Comparison of ENCODE assay signal across 8 mouse cellular contexts in the genomic region with DNA sequence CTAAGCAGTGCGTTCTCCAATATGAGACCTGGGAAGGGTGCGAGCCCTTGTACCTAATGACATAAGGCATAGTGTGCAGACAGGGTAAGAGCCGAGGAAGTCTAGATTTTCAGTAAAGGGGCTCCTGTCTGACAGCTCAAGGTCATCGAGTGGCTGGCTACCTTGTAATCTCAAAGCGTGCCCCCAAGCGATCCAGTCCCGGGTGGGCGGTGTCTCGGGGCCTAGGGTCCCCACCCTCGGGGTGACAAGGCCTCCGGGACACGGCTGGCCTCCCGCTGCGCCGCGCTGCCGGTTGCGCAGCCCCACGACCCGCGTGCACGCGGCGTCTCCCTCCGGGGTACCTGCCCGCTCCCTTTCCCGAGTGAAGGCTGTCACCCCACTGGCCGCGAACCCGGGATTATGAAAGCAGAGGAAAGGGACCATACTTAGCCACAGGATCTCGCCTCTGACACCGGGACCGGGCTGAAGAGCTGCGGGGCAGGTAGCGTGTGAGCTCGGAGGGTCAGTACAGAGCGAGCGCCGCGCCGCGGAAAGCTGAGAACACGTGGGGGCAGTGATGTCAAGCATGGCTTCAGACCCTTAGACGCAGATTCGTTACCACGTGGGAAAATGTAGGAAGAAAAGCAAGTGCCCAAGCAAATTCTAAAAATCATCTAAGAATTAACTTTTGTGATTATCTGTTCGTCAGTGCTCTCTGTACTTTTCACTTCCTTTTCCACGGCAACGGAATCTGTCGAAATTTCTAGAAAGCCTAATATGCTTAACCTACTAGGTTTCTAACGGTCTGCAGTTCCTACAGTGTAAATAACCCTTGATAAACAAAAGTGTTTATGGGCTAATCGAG. TPM values are rescaled to one million over a fixed set of nuclear protein-coding genes. Genes with fewer than 3 reads are reported as not detected.
DNase-seq lines count a peak whose midpoint lies in the region; ATAC-seq and TF ChIP-seq lines count a peak whose summit lies in the region.

A gene (minus strand): TSS at position 555 of the 844 bp plus-strand sequence.
A gene (plus strand): TSS at position 719 of the 844 bp plus-strand sequence.

- TF ChIP-seq CTCF in C2C12 (IDR thresholded peaks at IDR 0.05; ENCODE audit: control insufficient read depth, insufficient read depth, insufficient read length): no peak
- TF ChIP-seq CTCF in bone marrow macrophage, adult 2 months (IDR thresholded peaks at IDR 0.05; ENCODE audit: low read depth, low read length): no peak
- TF ChIP-seq CTCF in midbrain, postnatal 0 days (IDR thresholded peaks at IDR 0.05): 0 out of 2 replicates have a peak, but pooled peaks have one; percentile 7

- peak within 1 kb of the TSS; percentile 98 for H3K9ac ChIP-seq in kidney, embryonic 15.5 days
- H3K9ac ChIP-seq in limb, embryonic 15.5 days: peak within 1 kb of the TSS; percentile 98
- H3K9ac ChIP-seq in midbrain, postnatal 0 days (replicated peaks; ENCODE audit: low read length, poor library complexity, severe bottlenecking): peak within 1 kb of the TSS; percentile 96

- peak within 1 kb of the TSS; percentile 70 for H3K27ac ChIP-seq in bone marrow macrophage, adult 2 months (ENCODE audit: insufficient read depth, low read depth, low read length)
- peak within 1 kb of the TSS; percentile 93 for H3K27ac ChIP-seq in heart, embryonic 10.5 days
- peak within 1 kb of the TSS; percentile 84 for H3K27ac ChIP-seq in kidney, embryonic 15.5 days
- H3K27ac ChIP-seq in limb, embryonic 15.5 days: peak within 1 kb of the TSS; percentile 81
- peak within 1 kb of the TSS; percentile 77 for H3K27ac ChIP-seq in midbrain, postnatal 0 days (ENCODE audit: low read depth, low read length)

- H3K79me3 ChIP-seq in C2C12 (ENCODE audit: low read depth): peaks cover 55% of the 10 kb centered on the region

- DNase-seq in heart, embryonic 10.5 days (ENCODE audit: low spot score): peak; percentile 92
- peak; percentile 90 for DNase-seq in midbrain, postnatal 0 days (ENCODE audit: low spot score)
- peak; percentile 51 to 67 for DNase-seq in spleen, postnatal 14 days (ENCODE audit: low spot score in 2 of 2)

- H3K36me3 ChIP-seq in C2C12 (ENCODE audit: control insufficient read depth, insufficient read depth): peaks cover 39% of the 10 kb centered on the region
- H3K36me3 ChIP-seq in heart, embryonic 10.5 days: peaks cover 41% of the 10 kb centered on the region
- peaks cover 34% of the 10 kb centered on the region for H3K36me3 ChIP-seq in kidney, embryonic 15.5 days
- peaks cover 28% of the 10 kb centered on the region for H3K36me3 ChIP-seq in limb, embryonic 15.5 days
- peaks cover 21% of the 10 kb centered on the region; the same call in 1 of the 2 replicates for H3K36me3 ChIP-seq in midbrain, postnatal 0 days (ENCODE audit: insufficient read depth, low read length)

- ATAC-seq in erythroblast, adult 5-6 weeks (replicated peaks; ENCODE audit: low FRiP score, poor library complexity, severe bottlenecking): peak; percentile 82
- ATAC-seq in kidney, embryonic 15.5 days (replicated peaks; ENCODE audit: low FRiP score): peak; percentile 95
- peak; percentile 84 for ATAC-seq in limb, embryonic 15.5 days (ENCODE audit: insufficient number of reproducible peaks, low FRiP score, low TSS enrichment, low read depth)
- peak; percentile 92 for ATAC-seq in midbrain, postnatal 0 days (ENCODE audit: low FRiP score)

- H3ac ChIP-seq in C2C12 (ENCODE audit: control insufficient read depth, insufficient read length, low read depth): peak within 1 kb of the TSS; percentile 89

- peaks cover 77% of the 10 kb centered on the region for H3K79me2 ChIP-seq in C2C12 (ENCODE audit: control insufficient read depth, insufficient read depth)

- H3K4me3 ChIP-seq in C2C12 (ENCODE audit: insufficient read depth, poor library complexity, severe bottlenecking): peak within 1 kb of the TSS; percentile 83
- peak within 1 kb of the TSS; percentile 100 for H3K4me3 ChIP-seq in bone marrow macrophage, adult 2 months (ENCODE audit: insufficient read depth, low read length)
- peak within 1 kb of the TSS; percentile 98 for H3K4me3 ChIP-seq in heart, embryonic 10.5 days
- peak within 1 kb of the TSS; percentile 97 for H3K4me3 ChIP-seq in kidney, embryonic 15.5 days (replicated peaks)
- peak within 1 kb of the TSS; percentile 97 for H3K4me3 ChIP-seq in limb, embryonic 15.5 days
- H3K4me3 ChIP-seq in midbrain, postnatal 0 days (ENCODE audit: low read depth, low read length): peak within 1 kb of the TSS; percentile 99

- H3K27me3 ChIP-seq in C2C12 (ENCODE audit: control insufficient read depth, insufficient read depth, insufficient read length): no peaks in the 10 kb centered on the region
- H3K27me3 ChIP-seq in heart, embryonic 10.5 days (ENCODE audit: insufficient read depth, poor library complexity, severe bottlenecking): no peaks in the 10 kb centered on the region
- no peaks in the 10 kb centered on the region for H3K27me3 ChIP-seq in kidney, embryonic 15.5 days
- no peaks in the 10 kb centered on the region for H3K27me3 ChIP-seq in limb, embryonic 15.5 days
- no peaks in the 10 kb centered on the region for H3K27me3 ChIP-seq in midbrain, postnatal 0 days (ENCODE audit: insufficient read depth, low read length)

- H3K4me1 ChIP-seq in bone marrow macrophage, adult 2 months (ENCODE audit: control insufficient read depth, insufficient read depth, low read length): peaks cover 8% of the 10 kb centered on the region
- H3K4me1 ChIP-seq in heart, embryonic 10.5 days: peaks cover 24% of the 10 kb centered on the region; the same call in 1 of the 2 replicates
- peaks cover 22% of the 10 kb centered on the region for H3K4me1 ChIP-seq in kidney, embryonic 15.5 days
- H3K4me1 ChIP-seq in limb, embryonic 15.5 days: peaks cover 22% of the 10 kb centered on the region
- H3K4me1 ChIP-seq in midbrain, postnatal 0 days (ENCODE audit: insufficient read depth, low read length): peaks cover 12% of the 10 kb centered on the region

- TF ChIP-seq POLR2A in bone marrow macrophage, adult 2 months (IDR thresholded peaks at IDR 0.05; ENCODE audit: borderline replicate concordance, low read depth, low read length): no peak

- no peaks in the 10 kb centered on the region for H3K9me3 ChIP-seq in heart, embryonic 10.5 days
- no peaks in the 10 kb centered on the region for H3K9me3 ChIP-seq in kidney, embryonic 15.5 days (replicated peaks)
- H3K9me3 ChIP-seq in limb, embryonic 15.5 days: no peaks in the 10 kb centered on the region
- H3K9me3 ChIP-seq in midbrain, postnatal 0 days (ENCODE audit: low read length): no peaks in the 10 kb centered on the region

- WGBS in heart, embryonic 10.5 days: under 1% methylated on average over 52 of the region's 52 CpGs
- WGBS in kidney, embryonic 15.5 days: under 1% methylated on average over 52 of the region's 52 CpGs
- under 1% methylated on average over 52 of the region's 52 CpGs for WGBS in limb, embryonic 15.5 days
- under 1% methylated on average over 52 of the region's 52 CpGs for WGBS in midbrain, postnatal 0 days

- H3K4me2 ChIP-seq in kidney, embryonic 15.5 days: peak within 1 kb of the TSS; percentile 92
- peak within 1 kb of the TSS; percentile 84 for H3K4me2 ChIP-seq in limb, embryonic 15.5 days
- peak within 1 kb of the TSS; percentile 74 for H3K4me2 ChIP-seq in midbrain, postnatal 0 days (ENCODE audit: low read depth, low read length, poor library complexity, severe bottlenecking)

TF ChIP-seq in C2C12, 6 proteins besides CTCF, POLR2A, EP300 and RAD21:
- peak; percentile 95 for TF ChIP-seq USF1 (IDR thresholded peaks at IDR 0.05; ENCODE audit: low read depth)
- no peak for TF ChIP-seq FOSL1 (IDR thresholded peaks at IDR 0.05; ENCODE audit: insufficient read depth, low read length, poor library complexity, severe bottlenecking)
- TF ChIP-seq CEBPB (IDR thresholded peaks at IDR 0.05; ENCODE audit: low read depth): no peak
- TF ChIP-seq MAX (IDR thresholded peaks at IDR 0.05): peak; percentile 99
TF ChIP-seq in C2C12: peak in this region for 2.

RNA-seq across cellular contexts. Expression of the first gene that starts in this region (rescaled TPM):
- polyA plus RNA-seq in C2C12 (2012; fragmentation: generic; extraction: Trizol): 39.8 TPM
- polyA plus RNA-seq in bone marrow macrophage, adult 2 months (2012; ENCODE audit: insufficient read depth, insufficient read length, missing spikeins): 19.8 and 23.2 TPM in 2 replicates
- total RNA-seq in erythroblast, adult 5-6 weeks (2015; ENCODE audit: low replicate concordance): 17.9 and 18.8 TPM in 2 replicates
- 0.34 and 0.56 TPM in 2 replicates for total RNA-seq in erythroblast, adult 5-6 weeks (2017; ENCODE audit: low replicate concordance)
- 106 and 107 TPM in 2 replicates for polyA plus RNA-seq in heart, embryonic 10.5 days (2016; fragmentation: Nextera tagmentation; extraction: Ambion mirVana)
- 88.7 and 88.9 TPM in 2 replicates for polyA plus RNA-seq in kidney, embryonic 15.5 days (2015; fragmentation: Nextera tagmentation; extraction: Ambion mirVana)
- polyA plus RNA-seq in limb, embryonic 15.5 days (2015; fragmentation: Nextera tagmentation; extraction: Ambion mirVana): 67.0 and 70.4 TPM in 2 replicates
- 61.7 and 108 TPM in 2 replicates for total RNA-seq in midbrain, postnatal 0 days (2014; rRNA removed)
- 137 and 146 TPM in 2 replicates for polyA plus RNA-seq in midbrain, postnatal 0 days (2015; fragmentation: Nextera tagmentation; extraction: Ambion mirVana)

RNA-seq across cellular contexts. Expression of the second gene that starts in this region (rescaled TPM):
- 3.0 TPM for polyA plus RNA-seq in C2C12 (2012; fragmentation: generic; extraction: Trizol)
- 6.5 and 6.8 TPM in 2 replicates for polyA plus RNA-seq in bone marrow macrophage, adult 2 months (2012; ENCODE audit: insufficient read depth, insufficient read length, missing spikeins)
- total RNA-seq in erythroblast, adult 5-6 weeks (2015; ENCODE audit: low replicate concordance): 5.8 and 12.3 TPM in 2 replicates
- total RNA-seq in erythroblast, adult 5-6 weeks (2017; ENCODE audit: low replicate concordance): 15.4 and 17.7 TPM in 2 replicates
- polyA plus RNA-seq in heart, embryonic 10.5 days (2016; fragmentation: Nextera tagmentation; extraction: Ambion mirVana): 10.1 and 13.1 TPM in 2 replicates
- 14.7 and 14.8 TPM in 2 replicates for polyA plus RNA-seq in kidney, embryonic 15.5 days (2015; fragmentation: Nextera tagmentation; extraction: Ambion mirVana)
- 11.5 and 11.7 TPM in 2 replicates for polyA plus RNA-seq in limb, embryonic 15.5 days (2015; fragmentation: Nextera tagmentation; extraction: Ambion mirVana)
- total RNA-seq in midbrain, postnatal 0 days (2014; rRNA removed): 8.1 and 8.2 TPM in 2 replicates
- 6.1 and 7.1 TPM in 2 replicates for polyA plus RNA-seq in midbrain, postnatal 0 days (2015; fragmentation: Nextera tagmentation; extraction: Ambion mirVana)

Comparison
In these comparisons a context has a peak if more than half of its experiments do, and no peak if none do; other contexts are left out.
1. Peak in every context shown above with its lines: DNase-seq, ATAC-seq, H3K4me3 ChIP-seq and H3K27ac ChIP-seq.